Mouse (Mus musculus) midbrain, embryonic 12.5 days (tissue): ENCODE results near the gene Cutal. TPM values are rescaled to one million over a fixed set of nuclear protein-coding genes. Genes with fewer than 3 reads are reported as not detected.
A peak's percentile ranks its signal among the peaks of the same experiment; 100 is the strongest.

Experiments used
- ATAC-seq: fragments of 200-750 bp; cut with Nextera tagmentation; 2 replicates; pipeline ENCODE4 v1.8.0; 2017; ENCODE audit warnings: low read depth, moderate TSS enrichment, moderate library complexity; ENCODE audit not compliant: low FRiP score
- H3K27ac ChIP-seq: fragments of 300-500 bp; sonication (generic); replicated peaks from 2 replicates; pipeline ENCODE4 v1.5.1; 2016; ENCODE audit warnings: mild to moderate bottlenecking
- H3K27me3 ChIP-seq: fragments of 300-500 bp; sonication (generic); 2 replicates; pipeline ENCODE4 v1.6.1; 2016; ENCODE audit warnings: mild to moderate bottlenecking
- H3K36me3 ChIP-seq: fragments of 300-500 bp; sonication (generic); 2 replicates; pipeline ENCODE4 v1.6.1; 2016
- H3K4me1 ChIP-seq: fragments of 300-500 bp; sonication (generic); 2 replicates; pipeline ENCODE4 v1.6.1; 2016
- H3K4me2 ChIP-seq: fragments of 300-500 bp; sonication (generic); replicated peaks from 2 replicates; pipeline ENCODE4 v1.6.1; 2016; ENCODE audit warnings: mild to moderate bottlenecking, moderate library complexity
- H3K4me3 ChIP-seq: fragments of 300-500 bp; sonication (generic); 2 replicates; pipeline ENCODE4 v1.5.1; 2016; ENCODE audit warnings: mild to moderate bottlenecking
- H3K9ac ChIP-seq: fragments of 300-500 bp; sonication (generic); replicated peaks from 2 replicates; pipeline ENCODE4 v1.6.1; 2016; ENCODE audit warnings: mild to moderate bottlenecking, moderate library complexity
- H3K9me3 ChIP-seq: fragments of 300-500 bp; sonication (generic); 2 replicates; pipeline ENCODE4 v1.6.1; 2016; ENCODE audit warnings: mild to moderate bottlenecking
- WGBS: fragments of 180-500 bp; shearing (Covaris S2); methylation state at CpG from one replicate; pipeline ENCODE4 v1.1.7; 2016; 5-methylcytosine and 5-hydroxymethylcytosine counted together
- polyA plus RNA-seq: library from polyadenylated mRNA; unstranded; fragments of >200 nt; fragmentation: Nextera tagmentation; extraction: Ambion mirVana; gene quantifications from 2 replicates; pipeline ENCODE4 v1.2.1, GENCODE M21; 2016

Gene Cutal
- polyA plus RNA-seq, 1 experiment from 2014 or later, result 0.28 TPM

DNA sequence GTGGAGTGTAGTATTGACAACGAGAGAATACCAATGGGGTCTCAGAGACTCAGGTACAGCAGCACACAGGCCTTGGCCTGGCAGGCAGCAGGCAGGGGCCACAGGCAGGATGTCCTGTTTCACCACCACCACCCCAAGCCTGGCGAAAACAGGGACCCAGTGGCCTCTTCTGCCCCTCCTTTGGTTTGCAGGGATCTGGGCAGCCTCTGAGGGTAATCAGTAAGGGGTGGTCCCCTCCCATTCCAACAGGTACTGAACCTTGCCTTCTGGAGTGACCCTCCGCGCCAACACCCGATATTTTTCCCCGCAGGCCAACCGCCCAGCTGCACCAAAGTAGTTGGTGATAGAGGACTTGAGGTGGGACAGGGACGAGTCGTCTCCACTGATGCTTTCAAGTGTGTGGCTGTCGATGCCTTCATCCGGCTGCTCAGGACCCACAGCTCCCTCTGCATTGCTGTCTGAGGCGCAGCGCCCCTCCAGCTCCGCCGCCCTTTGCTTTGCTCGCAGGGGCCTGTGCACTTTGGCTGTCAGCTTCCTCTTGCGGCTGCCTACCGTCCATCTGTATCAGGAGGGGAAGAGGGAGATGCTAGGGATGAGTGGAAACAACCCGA, 21.4 kb downstream of the Cutal start:
- Histone ChIP-seq H3K27ac (no peak overlapping the region), H3K27me3 (no peaks in the 10 kb centered on the region), H3K4me2 (no peak overlapping the region), H3K9me3 (no peaks in the 10 kb centered on the region), H3K36me3 (no peaks in the 10 kb centered on the region), H3K4me3 (no peak overlapping the region), H3K9ac (0 out of 2 replicates have a peak overlapping the region, but pooled peaks have one; percentile 37), H3K4me1 (no peaks in the 10 kb centered on the region)
- ATAC-seq, result no peak
- 84% methylated on average over 19 of the region's 19 CpGs for WGBS

DNA sequence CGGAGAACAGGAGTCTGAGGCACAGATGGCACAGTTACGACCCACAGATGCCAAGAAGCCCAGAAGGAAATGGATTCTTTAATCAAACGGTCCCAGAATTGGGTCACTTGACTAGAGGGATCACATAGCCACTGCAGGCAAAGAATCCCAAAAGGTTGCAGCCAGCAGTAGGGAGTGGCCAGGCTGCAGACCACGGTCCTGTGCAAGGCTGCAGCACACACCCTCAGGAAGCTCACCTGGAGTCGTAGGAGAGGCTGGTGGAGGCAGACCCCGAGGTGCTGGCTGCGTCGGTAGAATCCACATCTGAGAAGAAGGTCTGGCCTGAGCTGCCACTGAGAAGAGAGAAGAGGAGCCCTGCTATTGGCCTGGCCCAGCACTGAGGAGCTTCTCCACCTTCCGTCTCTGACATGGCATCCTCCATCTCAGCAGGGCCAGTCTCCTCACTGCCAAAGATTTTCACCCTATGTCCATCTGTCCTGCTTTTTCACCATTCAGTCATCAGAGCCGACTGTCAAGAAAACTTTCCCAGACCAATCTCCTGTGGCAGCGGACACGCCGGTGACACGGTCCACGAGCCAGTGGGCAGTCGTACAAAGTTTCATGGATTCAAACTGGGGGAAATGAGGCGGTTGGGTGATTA, 22.7 kb downstream of the Cutal start:
- Histone ChIP-seq H3K9me3 (no peaks in the 10 kb centered on the region), H3K36me3 (no peaks in the 10 kb centered on the region), H3K27ac (no peak overlapping the region), H3K27me3 (no peaks in the 10 kb centered on the region), H3K4me3 (no peak overlapping the region), H3K9ac (no peak overlapping the region), H3K4me2 (no peak overlapping the region), H3K4me1 (no peaks in the 10 kb centered on the region)
- WGBS, result 88% methylated on average over 17 of the region's 17 CpGs
- no peak for ATAC-seq

DNA sequence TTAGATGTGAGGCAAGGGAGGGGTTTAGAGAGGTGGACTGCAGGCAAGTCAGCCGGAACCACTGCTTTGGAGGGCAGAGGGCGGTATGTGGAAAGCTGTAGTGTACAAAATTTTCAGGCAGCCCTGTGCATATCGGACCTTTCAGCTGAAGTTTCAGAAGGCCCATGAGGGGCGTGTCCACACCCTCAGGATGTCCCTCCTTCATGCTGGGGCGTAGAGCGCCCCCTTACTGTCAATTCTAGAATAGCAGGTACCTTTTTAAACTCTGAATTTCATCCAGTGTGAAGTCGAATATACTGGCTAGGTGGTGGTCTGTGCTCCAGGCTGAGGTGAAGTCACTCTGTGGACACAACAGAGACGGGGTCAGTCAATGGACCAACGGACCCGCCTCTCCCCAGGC, 23.6 kb downstream of the Cutal start:
- no peak overlapping the region for H3K9ac ChIP-seq
- no peak overlapping the region for H3K4me3 ChIP-seq
- H3K4me2 ChIP-seq, result no peak overlapping the region
- ATAC-seq, result no peak
- H3K27ac ChIP-seq, result no peak overlapping the region
- no peaks in the 10 kb centered on the region for H3K4me1 ChIP-seq
- 24% methylated on average over 10 of the region's 10 CpGs for WGBS
- no peaks in the 10 kb centered on the region for H3K9me3 ChIP-seq
- H3K36me3 ChIP-seq, result no peaks in the 10 kb centered on the region
- H3K27me3 ChIP-seq, result no peaks in the 10 kb centered on the region

DNA sequence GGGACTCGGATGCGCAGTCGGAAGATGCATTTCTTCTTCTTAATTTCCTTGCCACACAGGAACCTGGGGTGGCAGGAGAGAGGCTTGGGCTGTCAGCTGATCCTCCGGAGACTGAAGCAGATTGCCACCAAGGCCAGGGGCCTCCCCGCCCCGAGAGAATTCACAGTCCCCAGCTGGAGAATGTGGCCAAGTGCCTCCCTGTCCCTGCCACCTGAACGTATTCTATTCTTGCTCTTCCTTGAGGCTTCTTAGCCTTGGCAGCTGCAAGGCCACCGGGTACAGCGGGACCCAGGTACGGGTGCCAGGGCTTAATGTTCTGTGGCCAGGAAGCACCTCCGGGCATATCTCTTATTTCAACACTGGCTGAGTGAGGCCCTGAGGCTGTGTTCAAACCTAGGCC, 25.5 kb downstream of the Cutal start:
- Histone ChIP-seq H3K4me1 (peaks cover 6% of the 10 kb centered on the region), H3K9me3 (no peaks in the 10 kb centered on the region), H3K4me2 (no peak overlapping the region), H3K9ac (no peak overlapping the region), H3K27ac (no peak overlapping the region), H3K27me3 (no peaks in the 10 kb centered on the region), H3K4me3 (no peak overlapping the region), H3K36me3 (no peaks in the 10 kb centered on the region)
- no peak for ATAC-seq
- 81% methylated on average over 11 of the region's 11 CpGs for WGBS

DNA sequence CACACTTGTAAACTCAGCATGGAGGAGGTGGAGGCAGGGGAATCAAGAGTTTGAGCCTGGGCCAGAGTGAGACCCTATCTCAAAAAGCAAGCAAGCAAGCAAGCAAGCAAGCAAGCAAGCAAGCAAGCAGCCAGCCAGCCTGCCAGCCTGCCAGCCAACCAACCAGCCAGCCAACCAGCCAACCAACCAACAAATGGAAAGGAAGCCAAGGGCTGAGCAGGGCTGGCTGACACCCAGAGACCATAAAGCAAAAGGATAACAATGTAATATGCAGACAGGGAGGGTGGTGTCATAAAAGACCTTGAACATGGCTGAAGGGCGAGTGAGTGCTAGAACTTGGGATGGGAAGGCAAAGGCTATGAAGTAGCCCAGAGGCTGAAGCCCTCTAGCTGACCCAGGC, 26.2 kb downstream of the Cutal start:
- H3K27me3 ChIP-seq, result no peaks in the 10 kb centered on the region
- WGBS, result 85% methylated on average over 1 of the region's 1 CpGs
- no peak for ATAC-seq
- H3K4me2 ChIP-seq, result no peak overlapping the region
- H3K36me3 ChIP-seq, result no peaks in the 10 kb centered on the region
- no peak overlapping the region for H3K27ac ChIP-seq
- H3K4me1 ChIP-seq, result peaks cover 8% of the 10 kb centered on the region
- no peaks in the 10 kb centered on the region for H3K9me3 ChIP-seq
- H3K9ac ChIP-seq, result no peak overlapping the region
- H3K4me3 ChIP-seq, result no peak overlapping the region

DNA sequence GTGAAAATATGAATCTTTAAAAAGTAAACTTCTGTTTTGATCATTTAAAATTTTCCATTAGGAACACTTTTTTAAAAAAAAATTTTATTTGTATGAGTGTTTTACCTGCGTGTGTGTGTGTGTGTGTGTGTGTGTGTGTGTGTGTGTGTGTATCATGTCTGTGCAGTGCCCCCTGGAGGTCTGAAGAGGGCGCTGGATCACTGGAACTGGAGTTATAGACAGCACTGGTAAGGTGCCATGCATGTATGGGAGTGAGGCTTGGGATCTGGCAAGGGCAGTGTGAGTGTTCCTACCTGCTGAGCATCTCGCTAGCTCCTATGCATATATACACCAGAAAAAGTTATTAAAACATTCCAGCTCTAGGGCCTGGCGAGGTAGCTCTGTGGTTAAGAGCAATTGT, 27.5 kb downstream of the Cutal start:
- H3K36me3 ChIP-seq, result no peaks in the 10 kb centered on the region
- ATAC-seq, result no peak
- H3K4me3 ChIP-seq, result no peak overlapping the region
- H3K4me2 ChIP-seq, result no peak overlapping the region
- peaks cover 10% of the 10 kb centered on the region for H3K4me1 ChIP-seq
- no peaks in the 10 kb centered on the region for H3K9me3 ChIP-seq
- peaks cover 7% of the 10 kb centered on the region; the same call in 1 of the 2 replicates for H3K27me3 ChIP-seq
- 74% methylated on average over 4 of the region's 4 CpGs for WGBS
- H3K27ac ChIP-seq, result no peak overlapping the region
- H3K9ac ChIP-seq, result no peak overlapping the region

DNA sequence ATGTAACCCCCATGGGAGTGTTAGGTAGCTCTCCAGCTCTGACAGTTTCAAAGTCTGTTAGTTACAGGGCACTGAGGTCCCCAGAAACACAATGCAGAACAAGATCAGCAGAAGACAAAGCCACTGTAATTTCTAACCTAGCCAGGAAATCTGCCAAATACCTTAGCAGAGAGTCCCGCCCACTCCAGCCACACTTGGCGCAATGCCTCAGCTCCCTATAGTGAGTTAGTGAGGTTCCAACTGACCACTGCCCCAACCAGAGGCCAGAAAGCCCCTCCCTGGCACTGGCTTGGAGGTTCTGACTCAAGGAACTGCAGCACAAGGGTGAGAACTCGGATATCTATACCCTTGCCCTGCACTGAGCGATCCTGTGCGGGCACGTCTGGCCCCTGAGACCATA, 28.5 kb downstream of the Cutal start:
- ATAC-seq, result no peak
- H3K4me1 ChIP-seq, result peaks cover 10% of the 10 kb centered on the region
- H3K36me3 ChIP-seq, result no peaks in the 10 kb centered on the region
- H3K9me3 ChIP-seq, result no peaks in the 10 kb centered on the region
- peaks cover 12% of the 10 kb centered on the region; the same call in 1 of the 2 replicates for H3K27me3 ChIP-seq
- 87% methylated on average over 6 of the region's 6 CpGs for WGBS
- H3K4me3 ChIP-seq, result no peak overlapping the region
- no peak overlapping the region for H3K4me2 ChIP-seq
- H3K27ac ChIP-seq, result no peak overlapping the region
- no peak overlapping the region for H3K9ac ChIP-seq

DNA sequence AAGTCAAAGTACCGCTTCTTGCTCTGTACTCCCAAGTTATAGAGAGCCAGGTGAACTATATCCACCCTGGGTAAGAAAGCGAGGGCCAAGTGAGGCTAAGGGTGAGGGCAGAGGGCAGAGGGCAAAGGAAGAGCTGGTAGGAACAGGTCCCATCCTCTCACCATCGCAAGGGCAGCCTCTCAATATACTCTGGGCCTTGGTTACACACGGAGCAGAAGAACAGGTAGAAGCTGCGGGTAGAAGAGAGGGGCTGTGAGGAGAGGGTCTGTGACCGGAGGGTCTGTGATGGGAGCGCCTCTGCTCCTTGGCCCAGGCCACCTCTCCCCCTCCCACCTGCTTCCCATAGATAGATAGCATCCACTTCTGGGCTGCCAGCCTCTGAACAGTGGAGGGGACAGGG, 29.0 kb downstream of the Cutal start:
- no peak for ATAC-seq
- Histone ChIP-seq H3K9me3 (no peaks in the 10 kb centered on the region), H3K4me3 (no peak overlapping the region), H3K9ac (no peak overlapping the region), H3K4me1 (peaks cover 10% of the 10 kb centered on the region), H3K36me3 (no peaks in the 10 kb centered on the region), H3K4me2 (no peak overlapping the region), H3K27me3 (peaks cover 15% of the 10 kb centered on the region; the same call in 1 of the 2 replicates), H3K27ac (no peak overlapping the region)
- WGBS, result 88% methylated on average over 6 of the region's 7 CpGs

DNA sequence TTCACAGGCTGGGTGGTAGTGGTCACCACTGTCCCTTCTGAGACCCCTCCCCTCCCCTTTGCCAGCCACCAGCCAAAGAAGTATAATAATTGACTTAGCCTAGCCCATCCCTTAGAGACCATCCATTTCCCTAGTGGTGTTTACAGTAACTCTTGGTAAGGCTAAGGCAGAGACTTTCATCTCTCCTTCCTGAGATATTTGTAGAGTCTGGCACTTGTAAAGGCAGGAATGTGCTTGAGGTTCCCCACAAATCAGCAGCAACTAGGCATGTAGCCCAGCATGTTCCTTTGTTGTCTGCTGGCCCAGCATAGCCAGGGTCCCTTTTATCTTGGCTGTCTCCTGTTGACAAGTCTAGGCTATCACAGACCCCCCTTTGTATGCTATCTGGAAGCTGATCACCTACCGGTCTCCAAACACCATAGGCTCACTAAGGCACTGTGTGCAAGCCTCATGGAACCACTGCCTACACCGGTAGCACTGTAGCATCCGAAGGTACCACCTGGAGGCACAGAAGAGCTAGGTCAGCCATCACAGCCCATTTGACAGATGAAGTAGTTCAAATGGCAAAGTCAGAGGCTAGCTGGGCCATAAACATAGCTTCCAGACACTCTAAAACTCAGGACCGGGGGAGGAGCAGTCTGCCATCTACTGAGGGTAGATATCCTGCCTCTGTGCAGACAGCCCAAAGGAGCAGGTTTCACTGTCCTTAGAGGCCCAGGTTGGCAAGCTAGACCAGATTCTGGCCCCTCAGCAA, 29.6 kb downstream of the Cutal start:
- 80% methylated on average over 4 of the region's 4 CpGs for WGBS
- Histone ChIP-seq H3K27me3 (peaks cover 15% of the 10 kb centered on the region; the same call in 1 of the 2 replicates), H3K4me1 (peaks cover 10% of the 10 kb centered on the region), H3K9me3 (no peaks in the 10 kb centered on the region), H3K36me3 (no peaks in the 10 kb centered on the region), H3K27ac (no peak overlapping the region), H3K9ac (no peak overlapping the region), H3K4me3 (no peak overlapping the region), H3K4me2 (peak overlapping the region; percentile 56)
- no peak for ATAC-seq

DNA sequence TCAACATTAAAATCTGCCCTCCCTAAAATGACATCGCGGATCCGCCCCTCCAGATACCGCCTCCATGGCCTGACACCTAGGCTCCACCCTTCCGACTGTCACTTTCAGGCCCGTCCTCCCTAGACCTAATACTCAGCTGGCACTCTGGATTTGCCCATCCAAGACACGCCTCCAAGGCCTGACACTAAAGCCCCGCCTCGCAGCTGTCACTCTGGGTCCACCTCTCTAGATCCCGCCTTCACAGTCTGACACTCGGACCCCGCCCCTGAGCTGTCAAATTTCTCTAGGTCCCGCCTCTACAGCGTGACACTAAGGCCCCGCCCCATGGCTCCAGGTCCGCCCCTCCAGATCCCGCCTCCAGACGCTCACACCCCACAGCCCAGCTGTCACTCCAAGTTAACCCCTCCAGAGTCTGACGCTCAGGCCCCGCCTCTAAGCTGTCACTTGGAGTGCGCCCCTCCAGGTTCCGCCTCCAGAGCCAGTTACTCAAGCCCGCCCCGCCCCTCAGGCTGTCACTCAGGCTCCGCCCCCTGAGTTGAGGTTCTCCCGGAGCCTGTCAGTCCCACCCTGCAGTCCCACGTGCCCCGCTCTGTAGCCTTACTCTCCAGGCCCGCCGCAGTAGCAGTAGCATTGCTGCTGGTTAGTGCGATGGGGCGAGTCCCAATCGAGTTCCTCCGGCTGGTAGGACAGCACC, 30.8 kb downstream of the Cutal start:
- 1% methylated on average over 34 of the region's 34 CpGs for WGBS
- peak overlapping the region; percentile 30 for H3K4me3 ChIP-seq
- H3K36me3 ChIP-seq, result no peaks in the 10 kb centered on the region
- peak overlapping the region; percentile 54 for H3K27ac ChIP-seq
- H3K4me1 ChIP-seq, result peaks cover 10% of the 10 kb centered on the region
- peaks cover 15% of the 10 kb centered on the region; the same call in 1 of the 2 replicates for H3K27me3 ChIP-seq
- no peaks in the 10 kb centered on the region for H3K9me3 ChIP-seq
- H3K9ac ChIP-seq, result no peak overlapping the region
- peak overlapping the region; percentile 56 for H3K4me2 ChIP-seq
- ATAC-seq, result peak; percentile 97

DNA sequence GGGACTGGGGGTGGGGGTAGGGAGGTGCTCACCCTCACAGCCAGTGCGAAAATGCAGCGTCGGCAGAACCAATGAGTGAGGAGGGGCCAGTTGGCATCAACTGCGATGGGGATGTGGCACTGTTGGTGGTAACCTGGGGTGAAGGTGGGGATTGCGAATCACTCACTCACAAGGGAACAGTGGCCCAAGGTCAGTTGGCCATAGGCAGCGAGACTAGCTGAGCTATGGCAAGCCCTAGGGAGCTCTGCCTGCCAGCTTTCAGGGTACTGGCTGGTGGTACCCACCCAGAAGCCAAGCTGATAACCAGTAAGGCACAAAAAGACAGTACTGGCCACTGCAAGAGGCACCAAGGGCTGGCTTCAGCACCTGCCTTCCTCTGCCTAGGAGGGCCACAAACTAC, 32.2 kb downstream of the Cutal start:
- no peak for ATAC-seq
- 75% methylated on average over 6 of the region's 6 CpGs for WGBS
- H3K9ac ChIP-seq, result no peak overlapping the region
- no peak overlapping the region for H3K4me2 ChIP-seq
- no peaks in the 10 kb centered on the region for H3K36me3 ChIP-seq
- peaks cover 21% of the 10 kb centered on the region for H3K27me3 ChIP-seq
- no peaks in the 10 kb centered on the region for H3K9me3 ChIP-seq
- H3K4me1 ChIP-seq, result peaks cover 10% of the 10 kb centered on the region
- no peak overlapping the region for H3K27ac ChIP-seq
- H3K4me3 ChIP-seq, result no peak overlapping the region
